Mouse (Mus musculus): Measurements from ENCODE around the gene Qrsl1. TPM values are rescaled to one million over a fixed set of nuclear protein-coding genes. Genes with fewer than 3 reads are reported as not detected.

The Qrsl1 gene
- polyA plus RNA-seq, 1 experiment from 2014 or later: 21.8 TPM

DNA sequence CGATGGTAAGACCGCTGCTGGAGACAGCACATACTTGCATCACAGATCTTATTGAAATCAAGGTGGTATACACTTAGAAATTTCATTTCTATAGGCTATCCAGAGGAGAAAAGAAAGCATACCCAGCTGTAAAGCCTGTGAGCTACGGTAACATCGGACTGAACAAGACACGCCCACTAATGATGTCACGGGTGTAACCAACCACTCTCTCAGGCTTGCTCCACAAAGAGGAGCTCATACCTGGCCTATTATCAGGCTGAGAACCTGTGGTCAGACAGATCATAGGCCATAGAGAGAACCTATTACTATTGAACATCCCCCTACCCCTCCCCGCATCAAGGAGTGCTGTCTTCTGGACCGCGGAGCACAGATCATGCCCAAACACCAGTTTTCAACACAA, 45.6 kb downstream of the Qrsl1 start:
- WGBS: 93% methylated on average over 9 of the region's 9 CpGs
- no peak for ATAC-seq (ENCODE audit: low FRiP score, low read depth)
- H3K4me1 ChIP-seq: no peaks in the 10 kb centered on the region

DNA sequence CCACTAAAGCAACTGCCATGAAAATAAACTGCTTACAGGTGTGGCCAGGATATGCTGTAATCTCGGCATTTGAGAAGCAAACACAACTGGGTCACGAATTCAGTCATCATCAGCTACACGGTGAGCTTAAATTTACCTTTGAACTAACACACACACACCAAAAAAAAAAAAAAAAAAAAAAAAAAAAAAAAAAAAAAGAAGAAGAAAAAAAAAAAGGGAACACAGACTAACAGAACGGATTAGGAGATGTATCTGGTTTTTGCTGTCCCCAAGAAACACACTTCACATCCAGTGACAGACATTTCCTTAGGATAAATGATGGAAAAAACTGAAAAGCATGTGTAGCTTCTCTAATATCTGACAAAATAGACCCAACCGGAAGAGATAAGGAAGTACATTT, 49.6 kb downstream of the Qrsl1 start:
- Histone ChIP-seq H3K27ac (no peak overlapping the region), H3K9me3 (peaks cover 3% of the 10 kb centered on the region; the same call in 1 of the 2 replicates), H3K27me3 (no peaks in the 10 kb centered on the region), H3K4me2 (replicated peaks) (no peak overlapping the region), H3K9ac (no peak overlapping the region), H3K4me3 (no peak overlapping the region), H3K4me1 (no peaks in the 10 kb centered on the region), H3K36me3 (no peaks in the 10 kb centered on the region)
- no peak for ATAC-seq (ENCODE audit: low FRiP score, low read depth)
- 81% methylated on average over 5 of the region's 5 CpGs for WGBS

More for the DNA sequence above, 45.6 kb downstream of the Qrsl1 start:
- Histone ChIP-seq H3K36me3 (no peaks in the 10 kb centered on the region), H3K9ac (no peak overlapping the region), H3K9me3 (peaks cover 3% of the 10 kb centered on the region; the same call in 1 of the 2 replicates), H3K4me2 (replicated peaks) (no peak overlapping the region), H3K27me3 (no peaks in the 10 kb centered on the region), H3K4me3 (no peak overlapping the region), H3K27ac (no peak overlapping the region)

DNA sequence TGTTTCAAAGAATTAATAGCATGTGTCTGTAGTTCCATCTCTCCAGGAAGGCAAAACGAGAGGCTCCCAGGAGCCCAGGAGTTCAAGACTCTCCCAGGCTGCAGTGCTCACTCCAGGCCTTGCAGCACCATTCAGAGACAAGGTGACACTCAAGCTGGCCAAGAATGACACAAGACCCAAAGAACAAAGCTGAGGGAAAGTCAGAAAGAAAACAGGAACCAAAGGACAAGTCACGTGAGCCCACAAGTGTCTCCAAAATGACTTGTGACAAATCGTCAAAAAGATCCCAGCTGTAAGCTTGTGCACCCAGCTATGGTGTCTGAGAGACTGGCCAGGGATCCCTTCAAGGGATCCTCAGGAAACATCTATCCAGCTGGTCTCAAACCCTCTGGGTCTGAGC, 52.1 kb downstream of the Qrsl1 start:
- Histone ChIP-seq H3K4me1 (no peaks in the 10 kb centered on the region), H3K4me3 (no peak overlapping the region), H3K4me2 (replicated peaks) (no peak overlapping the region), H3K27ac (no peak overlapping the region), H3K9me3 (no peaks in the 10 kb centered on the region), H3K36me3 (no peaks in the 10 kb centered on the region), H3K9ac (no peak overlapping the region), H3K27me3 (no peaks in the 10 kb centered on the region)
- no peak for ATAC-seq (ENCODE audit: low FRiP score, low read depth)
- WGBS: 72% methylated on average over 3 of the region's 3 CpGs

DNA sequence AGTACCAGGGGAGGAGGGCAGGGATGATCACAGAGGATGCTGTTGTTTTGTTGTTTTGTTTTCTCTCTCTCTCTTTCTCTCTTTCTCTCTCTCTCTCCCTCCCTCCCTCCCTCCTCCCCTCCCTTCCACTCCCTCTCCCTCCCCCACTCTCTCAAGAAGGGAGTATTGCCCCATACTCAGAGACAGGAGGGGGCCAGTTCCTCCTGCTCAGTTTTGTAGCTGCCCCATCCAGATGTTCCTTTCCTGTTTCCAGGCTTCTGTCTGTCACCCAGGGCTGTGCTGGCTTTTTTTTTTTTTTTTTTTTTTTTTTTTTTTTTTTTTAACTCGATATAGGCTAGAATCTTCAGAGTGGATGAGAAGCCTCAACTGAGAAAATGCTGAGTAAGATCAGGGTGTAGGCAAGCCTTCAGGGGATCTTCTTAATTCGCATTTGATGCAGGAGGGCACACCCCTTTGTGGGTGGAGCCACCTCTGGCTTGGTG, 55.4 kb downstream of the Qrsl1 start:
- WGBS: 66% methylated on average over 2 of the region's 2 CpGs

DNA sequence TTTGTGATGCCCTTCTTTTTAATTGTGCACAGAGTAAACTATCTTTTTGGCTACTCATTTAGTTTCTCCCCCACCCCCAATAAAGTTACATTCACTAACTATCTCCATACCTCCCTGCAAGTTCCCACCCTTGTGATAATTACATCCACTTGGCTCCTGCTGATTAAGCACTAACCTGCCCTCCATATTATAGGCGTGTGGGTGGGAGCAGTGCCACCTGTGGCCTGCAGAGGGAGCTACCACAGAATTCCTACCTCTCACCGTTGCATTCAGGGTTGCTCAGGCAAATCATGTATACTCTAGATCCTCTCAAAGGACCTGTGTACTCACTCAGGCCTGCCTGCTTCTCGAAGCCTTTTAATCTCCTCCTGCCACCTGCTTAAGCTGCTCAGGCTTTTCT, 56.1 kb downstream of the Qrsl1 start:
- no peak overlapping the region for H3K4me3 ChIP-seq
- H3K9ac ChIP-seq: no peak overlapping the region
- WGBS: 77% methylated on average over 3 of the region's 3 CpGs
- no peaks in the 10 kb centered on the region for H3K27me3 ChIP-seq
- no peaks in the 10 kb centered on the region for H3K4me1 ChIP-seq
- H3K9me3 ChIP-seq: peaks cover 6% of the 10 kb centered on the region
- no peak overlapping the region for H3K4me2 ChIP-seq (replicated peaks)
- ATAC-seq (ENCODE audit: low FRiP score, low read depth): no peak
- no peaks in the 10 kb centered on the region for H3K36me3 ChIP-seq
- H3K27ac ChIP-seq: no peak overlapping the region

More for the DNA sequence above, 55.4 kb downstream of the Qrsl1 start:
- no peaks in the 10 kb centered on the region for H3K36me3 ChIP-seq
- H3K4me2 ChIP-seq (replicated peaks): no peak overlapping the region
- H3K4me3 ChIP-seq: no peak overlapping the region
- no peaks in the 10 kb centered on the region for H3K4me1 ChIP-seq
- no peak overlapping the region for H3K9ac ChIP-seq
- H3K27ac ChIP-seq: no peak overlapping the region
- H3K27me3 ChIP-seq: no peaks in the 10 kb centered on the region
- peaks cover 6% of the 10 kb centered on the region for H3K9me3 ChIP-seq
- ATAC-seq (ENCODE audit: low FRiP score, low read depth): no peak

DNA sequence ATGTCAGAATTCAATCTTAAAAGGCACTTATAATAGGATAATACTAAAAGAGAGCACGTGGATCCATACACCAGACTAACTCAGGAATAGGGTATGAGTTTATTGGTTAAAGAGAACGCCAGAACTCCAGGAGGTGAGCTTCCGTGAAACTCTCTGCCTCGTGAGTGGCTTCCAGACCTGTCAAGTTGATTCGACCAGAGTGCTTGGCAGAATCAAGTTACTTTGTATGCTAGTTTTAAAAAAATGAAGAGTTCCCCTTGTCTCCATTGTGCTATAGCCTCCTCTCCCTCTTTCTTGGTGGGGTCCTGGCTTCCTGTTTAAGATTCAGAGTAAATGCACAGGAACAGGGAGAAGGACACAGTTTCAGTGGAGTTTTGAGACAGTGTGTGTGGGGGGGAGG, 60.1 kb downstream of the Qrsl1 start:
- Histone ChIP-seq H3K9ac (no peak overlapping the region), H3K4me3 (no peak overlapping the region), H3K4me1 (no peaks in the 10 kb centered on the region), H3K27ac (no peak overlapping the region), H3K36me3 (no peaks in the 10 kb centered on the region), H3K27me3 (no peaks in the 10 kb centered on the region), H3K4me2 (replicated peaks) (no peak overlapping the region), H3K9me3 (peaks cover 6% of the 10 kb centered on the region)
- no peak for ATAC-seq (ENCODE audit: low FRiP score, low read depth)
- 81% methylated on average over 5 of the region's 5 CpGs for WGBS

DNA sequence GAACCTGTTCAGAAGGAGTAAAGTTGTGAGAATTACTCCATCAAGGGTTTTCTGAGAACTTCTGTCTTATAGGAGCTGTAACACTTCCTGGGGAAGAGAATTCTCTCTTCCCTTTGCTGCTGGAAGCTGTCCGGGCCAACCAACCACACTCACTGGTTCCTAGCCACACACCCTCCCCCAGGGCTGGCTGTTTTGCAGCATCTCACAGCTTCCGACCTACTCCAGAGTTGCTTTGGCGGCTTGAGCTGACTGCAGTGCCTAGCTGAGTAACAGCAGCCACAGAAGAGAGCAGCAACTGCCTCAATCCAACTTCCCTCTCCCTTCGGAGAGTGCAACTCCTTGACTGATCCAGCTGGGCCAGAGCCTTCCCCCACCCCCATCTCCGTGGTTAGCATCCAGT, 68.7 kb downstream of the Qrsl1 start:
- H3K9me3 ChIP-seq: no peaks in the 10 kb centered on the region
- H3K4me1 ChIP-seq: peaks cover 9% of the 10 kb centered on the region
- no peak overlapping the region for H3K4me2 ChIP-seq (replicated peaks)
- no peak for ATAC-seq (ENCODE audit: low FRiP score, low read depth)
- H3K9ac ChIP-seq: no peak overlapping the region
- 32% methylated on average over 5 of the region's 5 CpGs for WGBS
- H3K4me3 ChIP-seq: no peak overlapping the region
- H3K27ac ChIP-seq: no peak overlapping the region
- no peaks in the 10 kb centered on the region for H3K27me3 ChIP-seq
- H3K36me3 ChIP-seq: no peaks in the 10 kb centered on the region

DNA sequence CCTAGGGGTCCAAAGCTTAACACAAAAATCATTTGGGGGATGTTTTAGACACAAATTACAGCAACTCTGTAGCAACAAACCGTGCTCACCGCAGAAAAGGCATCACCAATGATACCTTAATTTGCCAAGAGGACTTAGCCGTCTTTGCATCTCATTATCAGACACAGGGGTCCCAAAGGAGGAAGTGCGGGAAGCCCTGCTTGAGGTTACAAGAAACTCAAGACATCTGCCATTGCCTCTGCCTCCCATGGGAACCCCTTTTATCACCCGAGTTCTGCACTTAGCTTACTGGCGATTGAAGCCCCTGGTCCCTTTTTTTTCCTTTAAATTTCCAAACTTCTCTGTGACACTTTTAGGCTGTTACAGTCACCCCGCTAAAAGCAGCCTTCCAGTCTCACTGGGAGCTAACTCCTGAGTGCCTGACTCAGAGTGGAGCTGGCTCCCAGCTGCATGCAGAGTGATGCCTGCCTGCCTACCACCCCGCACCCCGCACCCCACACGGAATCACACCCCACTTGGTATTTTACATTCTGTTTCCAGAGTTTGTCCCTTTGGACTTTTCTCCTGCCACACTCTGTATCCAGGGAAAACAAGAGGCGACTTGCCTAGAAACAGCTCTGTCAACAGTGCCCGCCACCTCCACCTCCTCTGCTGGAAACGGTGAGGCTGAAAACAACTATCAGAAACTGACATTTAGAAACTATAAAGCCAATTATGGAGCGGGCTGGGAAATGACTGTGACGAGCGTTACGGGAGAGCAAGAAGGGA, 71.1 kb downstream of the Qrsl1 start:
- H3K36me3 ChIP-seq: no peaks in the 10 kb centered on the region
- H3K9ac ChIP-seq: no peak overlapping the region
- peaks cover 9% of the 10 kb centered on the region for H3K4me1 ChIP-seq
- H3K4me3 ChIP-seq: no peak overlapping the region
- H3K27ac ChIP-seq: no peak overlapping the region
- no peaks in the 10 kb centered on the region for H3K9me3 ChIP-seq
- no peak for ATAC-seq (ENCODE audit: low FRiP score, low read depth)
- H3K27me3 ChIP-seq: no peaks in the 10 kb centered on the region
- H3K4me2 ChIP-seq (replicated peaks): no peak overlapping the region; the same call in 1 of the 2 replicates
- WGBS: 37% methylated on average over 17 of the region's 17 CpGs

DNA sequence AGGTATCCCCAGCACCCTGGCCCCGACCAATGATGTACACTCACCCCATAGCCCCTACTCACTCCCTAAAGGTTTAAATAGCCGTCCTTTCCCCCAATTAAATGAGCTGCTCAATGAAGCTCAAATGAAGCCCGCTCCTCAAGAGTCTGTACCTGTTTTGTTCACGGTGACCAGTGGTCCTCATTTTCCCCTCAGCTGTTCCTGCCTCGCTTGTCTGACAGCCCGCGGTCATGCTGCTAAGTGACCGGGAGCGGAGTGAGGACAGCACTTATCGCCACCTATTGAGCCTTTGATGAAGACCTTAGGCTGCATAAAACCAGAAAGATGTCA, 72.9 kb downstream of the Qrsl1 start:
- H3K27me3 ChIP-seq: no peaks in the 10 kb centered on the region

DNA sequence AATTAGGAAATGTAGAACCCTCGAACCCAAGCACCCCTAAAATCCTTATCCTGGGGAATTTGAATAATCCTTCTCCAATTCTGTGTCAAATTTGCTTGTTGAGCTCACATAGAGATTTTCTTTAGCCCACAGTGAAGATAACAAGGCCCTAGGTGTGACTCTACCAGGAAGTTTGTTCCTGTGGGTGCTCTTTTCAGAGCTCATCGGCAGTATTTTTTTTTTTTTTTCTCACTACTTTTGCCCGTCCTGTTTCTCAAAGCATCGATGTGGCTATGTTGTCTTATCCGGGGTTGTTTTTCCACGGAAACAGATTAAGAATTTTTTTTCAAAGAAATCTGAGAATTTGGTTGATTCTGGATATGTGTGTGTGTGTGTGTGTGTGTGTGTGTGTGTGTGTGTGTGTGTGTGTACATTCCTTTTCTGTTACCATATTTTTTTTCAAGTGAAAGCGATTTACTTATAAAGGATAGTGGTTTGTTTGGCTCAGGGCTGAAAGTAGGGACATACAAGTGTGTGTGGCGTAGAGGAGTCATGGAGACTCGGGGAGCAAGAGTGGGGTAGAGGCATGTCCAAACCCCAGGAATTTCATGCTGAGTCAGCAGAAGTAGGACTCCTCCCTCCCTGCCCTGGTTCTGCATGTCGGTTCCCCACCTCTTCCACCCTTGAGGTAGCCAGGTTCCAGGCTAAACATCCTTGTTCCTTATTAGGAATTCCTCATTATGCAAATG, 73.4 kb downstream of the Qrsl1 start:
- Histone ChIP-seq H3K9me3 (no peaks in the 10 kb centered on the region), H3K4me2 (replicated peaks) (no peak overlapping the region), H3K27ac (no peak overlapping the region), H3K9ac (no peak overlapping the region), H3K4me1 (peaks cover 9% of the 10 kb centered on the region), H3K4me3 (no peak overlapping the region), H3K27me3 (no peaks in the 10 kb centered on the region), H3K36me3 (no peaks in the 10 kb centered on the region)
- no peak for ATAC-seq (ENCODE audit: low FRiP score, low read depth)
- 90% methylated on average over 10 of the region's 10 CpGs for WGBS

More for the DNA sequence above, 72.9 kb downstream of the Qrsl1 start:
- Histone ChIP-seq H3K4me1 (peaks cover 9% of the 10 kb centered on the region), H3K9ac (no peak overlapping the region), H3K9me3 (no peaks in the 10 kb centered on the region), H3K4me3 (no peak overlapping the region), H3K4me2 (replicated peaks) (no peak overlapping the region), H3K27ac (no peak overlapping the region), H3K36me3 (no peaks in the 10 kb centered on the region)
- 95% methylated on average over 10 of the region's 10 CpGs for WGBS
- ATAC-seq (ENCODE audit: low FRiP score, low read depth): no peak

DNA sequence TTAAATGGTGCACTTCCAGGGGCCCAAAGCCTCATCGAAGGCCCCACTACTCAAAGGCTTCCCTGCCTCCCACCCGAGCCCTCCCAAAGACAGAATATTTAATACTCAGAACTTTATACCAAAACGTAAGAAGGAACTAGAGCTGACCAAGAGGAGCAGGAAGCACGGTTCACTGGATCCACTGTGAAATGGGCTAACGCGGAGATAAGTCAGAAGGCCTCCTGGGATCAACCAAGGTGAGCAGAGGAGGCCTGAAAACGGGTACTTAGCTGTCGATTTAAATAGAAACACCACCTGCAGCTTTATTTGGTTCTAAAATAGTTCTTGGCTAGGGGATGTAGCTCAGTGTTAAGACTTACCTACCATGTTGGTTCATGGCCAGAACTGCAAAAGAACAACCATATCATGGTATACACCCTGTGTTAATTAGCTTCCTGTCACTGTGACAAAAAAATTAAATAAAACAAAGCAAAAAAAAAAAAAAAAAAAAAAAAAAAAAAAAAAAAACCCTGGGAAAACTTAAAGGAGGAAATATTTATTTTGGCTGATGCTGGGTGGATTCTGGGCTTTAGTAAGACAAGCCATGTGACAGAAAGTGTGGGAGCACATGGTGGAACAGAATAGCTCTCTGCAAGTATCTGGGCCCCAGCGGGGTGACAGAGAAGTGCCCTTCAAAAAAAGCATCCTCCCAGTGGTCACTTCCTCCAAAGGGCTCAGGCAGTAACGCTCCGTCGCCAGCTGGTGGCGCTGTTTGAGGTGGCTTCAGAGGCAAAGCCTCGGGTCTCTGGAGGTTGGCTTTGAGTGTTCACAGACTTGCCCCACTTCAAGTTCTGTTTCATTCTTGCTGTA, 74.5 kb downstream of the Qrsl1 start:
- no peaks in the 10 kb centered on the region for H3K27me3 ChIP-seq
- no peak overlapping the region for H3K9ac ChIP-seq
- no peak overlapping the region for H3K27ac ChIP-seq
- H3K4me3 ChIP-seq: no peak overlapping the region
- H3K4me2 ChIP-seq (replicated peaks): no peak overlapping the region
- ATAC-seq (ENCODE audit: low FRiP score, low read depth): no peak
- H3K36me3 ChIP-seq: no peaks in the 10 kb centered on the region
- peaks cover 9% of the 10 kb centered on the region for H3K4me1 ChIP-seq
- no peaks in the 10 kb centered on the region for H3K9me3 ChIP-seq
- 77% methylated on average over 14 of the region's 14 CpGs for whole genome bisulfite sequencing

DNA sequence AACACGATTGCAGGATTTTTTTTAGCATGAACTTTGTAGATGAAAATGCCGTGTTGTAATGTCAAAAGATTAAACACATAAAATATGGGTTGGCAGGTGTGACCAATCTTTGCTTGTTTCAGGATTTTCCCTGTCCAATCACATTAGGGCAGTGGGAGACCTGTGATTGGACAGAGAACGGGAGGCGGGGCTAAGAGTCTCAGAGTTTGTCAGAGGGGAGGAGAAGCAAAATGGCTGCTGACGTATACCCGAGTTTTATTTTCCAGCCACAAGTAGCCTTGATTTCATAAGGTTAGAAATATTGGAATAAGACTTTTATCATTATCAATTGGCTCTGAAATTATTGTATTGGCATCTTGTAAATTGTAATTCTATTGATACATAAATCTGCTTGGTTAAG, 75.8 kb downstream of the Qrsl1 start:
- WGBS: 89% methylated on average over 6 of the region's 6 CpGs

More for the DNA sequence above, 75.8 kb downstream of the Qrsl1 start:
- Histone ChIP-seq H3K36me3 (no peaks in the 10 kb centered on the region), H3K4me3 (no peak overlapping the region), H3K9me3 (no peaks in the 10 kb centered on the region), H3K4me1 (peaks cover 6% of the 10 kb centered on the region), H3K27me3 (no peaks in the 10 kb centered on the region), H3K9ac (no peak overlapping the region), H3K4me2 (replicated peaks) (no peak overlapping the region), H3K27ac (no peak overlapping the region)
- ATAC-seq (ENCODE audit: low FRiP score, low read depth): no peak

Data from limb, embryonic 13.5 days (tissue).